Mouse (Mus musculus): ENCODE measurements at regions not wholly inside any gene's neighbourhood (a gene's known extent, or its start where the extent isn't known, plus 50 kb on each side); places are given as distances from the start of the nearest gene placed in this dataset.

DNA sequence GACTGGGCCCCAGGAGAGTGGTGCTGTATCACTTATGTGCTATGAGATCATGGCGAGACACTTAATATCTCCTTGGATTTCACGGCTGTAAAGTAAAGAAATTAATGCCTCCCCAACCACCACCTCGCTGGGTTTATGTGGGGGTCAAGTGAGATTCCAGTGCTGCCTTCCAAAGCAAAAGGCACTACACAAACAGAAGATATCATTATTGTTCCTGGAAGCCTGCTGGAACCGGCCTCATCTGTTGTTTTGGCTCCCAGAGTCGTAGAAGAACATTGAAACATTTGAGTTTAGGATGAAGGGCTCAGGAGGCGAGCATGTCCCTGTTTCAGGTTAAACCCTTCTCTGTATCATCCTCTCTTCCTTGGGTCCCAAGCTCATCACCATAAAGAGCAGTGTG, 116.6 kb downstream of the Gpbp1 start:
- Histone ChIP-seq H3K9ac (ENCODE audit: low read depth, low read length) (no peak overlapping the region), H3K27me3 (ENCODE audit: control insufficient read depth, insufficient read depth, low read length) (no peaks in the 10 kb centered on the region), H3K36me3 (ENCODE audit: control insufficient read depth, insufficient read depth, low read length) (no peaks in the 10 kb centered on the region), H3K4me3 (ENCODE audit: low read length) (no peak overlapping the region), H3K4me1 (ENCODE audit: control insufficient read depth, insufficient read depth, low read length) (no peaks in the 10 kb centered on the region), H3K9me3 (ENCODE audit: control insufficient read depth, low read length) (no peaks in the 10 kb centered on the region), H3K4me2 (replicated peaks; ENCODE audit: low read depth, low read length) (no peak overlapping the region), H3K27ac (ENCODE audit: low read depth, low read length) (no peak overlapping the region)
- ATAC-seq (ENCODE audit: low FRiP score, low TSS enrichment): peak; percentile 43; the same call in 1 of the 2 replicates
- 40% methylated on average over 6 of the region's 6 CpGs for WGBS

DNA sequence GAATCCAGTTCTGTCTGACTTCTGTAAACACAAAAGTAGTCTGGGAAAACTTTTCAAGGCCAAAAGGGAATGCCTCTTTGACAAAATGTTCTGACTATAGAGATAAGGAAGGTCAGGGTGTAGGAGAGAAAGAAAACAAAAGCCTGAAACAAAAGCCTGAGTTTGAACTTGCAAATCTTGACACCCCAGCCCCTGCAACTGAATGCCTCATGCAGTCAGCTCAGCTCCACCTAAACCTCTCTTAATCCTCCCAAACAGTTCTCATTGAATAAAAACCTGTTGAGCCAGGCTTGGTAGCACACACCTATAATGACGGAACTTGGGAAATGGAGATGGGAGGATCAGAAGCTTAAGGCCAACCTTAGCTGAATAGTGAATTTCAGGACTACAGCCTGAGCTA, 116.1 kb downstream of the Gpbp1 start:
- Histone ChIP-seq H3K36me3 (ENCODE audit: control insufficient read depth, insufficient read depth, low read length) (no peaks in the 10 kb centered on the region), H3K4me1 (ENCODE audit: control insufficient read depth, insufficient read depth, low read length) (no peaks in the 10 kb centered on the region), H3K27ac (ENCODE audit: low read depth, low read length) (no peak overlapping the region), H3K4me2 (replicated peaks; ENCODE audit: low read depth, low read length) (no peak overlapping the region), H3K27me3 (ENCODE audit: control insufficient read depth, insufficient read depth, low read length) (no peaks in the 10 kb centered on the region), H3K9ac (ENCODE audit: low read depth, low read length) (no peak overlapping the region), H3K9me3 (ENCODE audit: control insufficient read depth, low read length) (no peaks in the 10 kb centered on the region), H3K4me3 (ENCODE audit: low read length) (no peak overlapping the region)
- WGBS: 68% methylated on average over 1 of the region's 1 CpGs
- ATAC-seq (ENCODE audit: low FRiP score, low TSS enrichment): no peak; the same call in 1 of the 2 replicates
